Mouse (Mus musculus): ENCODE data around the gene Phf24. TPM values are rescaled to one million over a fixed set of nuclear protein-coding genes. Genes with fewer than 3 reads are reported as not detected.

The Phf24 gene
- polyA plus RNA-seq, 1 experiment: not detected

DNA sequence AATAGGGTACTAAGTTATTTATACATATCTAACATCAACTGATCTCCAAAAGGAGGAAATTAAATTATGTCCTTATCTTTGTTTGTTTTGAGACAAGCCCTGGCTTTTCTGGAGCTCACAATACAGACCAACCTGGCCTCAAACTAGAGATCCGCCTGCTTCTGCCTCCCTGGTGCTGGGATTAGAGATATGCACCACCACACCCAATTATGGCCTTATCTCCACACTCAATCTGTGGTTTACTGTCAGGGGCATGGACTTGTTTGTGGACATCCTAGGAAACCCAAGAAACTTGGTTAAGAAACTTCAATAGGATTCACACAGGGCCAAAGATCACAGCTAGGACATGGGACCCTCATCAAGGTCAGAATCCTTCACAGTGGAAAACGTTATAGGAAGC is 38.8 kb upstream of the Phf24 start:
- no peak overlapping the region for H3K27ac ChIP-seq (ENCODE audit: control insufficient read depth, insufficient read depth, low read depth, low read length, poor library complexity)
- WGBS: 70% methylated on average over 2 of the region's 2 CpGs
- no peak for TF ChIP-seq POLR2A (IDR thresholded peaks at IDR 0.05; ENCODE audit: borderline replicate concordance, control insufficient read depth, low read depth, low read length)
- TF ChIP-seq CTCF (IDR thresholded peaks at IDR 0.05; ENCODE audit: control insufficient read depth, insufficient read depth, low read length): no peak
- H3K4me1 ChIP-seq (ENCODE audit: control insufficient read depth, insufficient read depth, low read length): no peaks in the 10 kb centered on the region; the same call in 1 of the 2 replicates
- no peak overlapping the region for H3K4me3 ChIP-seq (replicated peaks; ENCODE audit: control insufficient read depth, low read depth, low read length)

DNA sequence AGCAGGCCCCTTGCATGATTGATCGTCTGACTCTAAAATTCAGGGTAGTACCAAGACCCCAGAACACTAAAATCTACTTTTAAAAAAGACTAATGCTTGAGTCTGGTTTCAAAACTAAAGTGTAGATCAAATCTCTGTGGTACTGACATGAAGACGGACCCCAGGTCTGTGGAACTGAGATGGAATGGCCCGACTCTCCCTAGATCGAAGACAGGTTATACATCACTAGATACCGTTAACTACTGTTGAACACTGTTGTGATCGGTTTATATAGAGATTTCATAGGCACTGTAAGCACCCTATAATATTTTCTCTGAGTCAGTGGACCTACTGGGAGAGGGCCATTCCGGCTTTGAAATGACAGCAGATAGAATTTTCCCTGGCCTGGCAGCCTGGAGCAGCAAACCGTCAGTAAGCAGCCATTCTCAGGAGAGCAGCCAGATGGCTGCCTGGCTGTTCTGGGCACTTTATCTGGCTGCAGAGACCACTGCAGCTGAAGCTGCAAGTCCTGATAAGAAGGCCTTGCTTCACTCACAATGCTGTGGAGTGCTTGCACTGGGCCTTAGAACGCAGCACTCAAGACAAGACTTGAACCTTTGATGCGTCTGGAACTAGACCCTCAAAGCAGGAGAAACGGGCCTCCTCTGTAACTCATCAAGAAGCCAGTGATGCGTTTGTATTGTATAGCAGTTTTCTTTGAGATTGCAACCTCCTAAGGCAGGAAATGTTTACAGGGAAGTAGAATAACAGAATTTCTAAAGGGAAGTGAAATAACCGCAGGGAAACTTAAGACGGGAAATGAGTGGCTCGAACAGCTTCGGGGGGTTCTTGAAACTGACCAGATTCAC is 36.4 kb upstream of the Phf24 start:
- WGBS: 29% methylated on average over 16 of the region's 16 CpGs
- TF ChIP-seq CTCF (IDR thresholded peaks at IDR 0.05; ENCODE audit: control insufficient read depth, insufficient read depth, low read length): no peak
- Histone ChIP-seq H3K4me3 (replicated peaks; ENCODE audit: control insufficient read depth, low read depth, low read length) (peak overlapping the region; percentile 69), H3K4me1 (ENCODE audit: control insufficient read depth, insufficient read depth, low read length) (no peaks in the 10 kb centered on the region; the same call in 1 of the 2 replicates), H3K27ac (ENCODE audit: control insufficient read depth, insufficient read depth, low read depth, low read length, poor library complexity) (peak overlapping the region; percentile 74)

DNA sequence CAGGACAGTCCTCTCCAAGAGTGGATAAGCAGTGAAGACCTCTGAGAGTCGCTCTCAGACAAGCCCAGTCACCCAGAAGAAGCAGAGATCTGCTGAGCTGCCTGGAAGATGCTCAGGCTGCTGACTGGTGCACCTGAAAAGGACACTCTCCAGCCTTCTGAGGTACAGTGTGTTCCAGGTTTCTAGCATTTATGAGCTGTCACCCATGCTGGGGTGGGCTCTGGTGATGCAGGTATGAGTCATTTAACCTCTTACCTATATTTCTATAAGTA is 35.8 kb upstream of the Phf24 start:
- WGBS: 0% methylated on average over 1 of the region's 1 CpGs
- no peaks in the 10 kb centered on the region; the same call in 1 of the 2 replicates for H3K4me1 ChIP-seq (ENCODE audit: control insufficient read depth, insufficient read depth, low read length)
- peak overlapping the region; percentile 69 for H3K4me3 ChIP-seq (replicated peaks; ENCODE audit: control insufficient read depth, low read depth, low read length)
- TF ChIP-seq CTCF (IDR thresholded peaks at IDR 0.05; ENCODE audit: control insufficient read depth, insufficient read depth, low read length) (no peak), POLR2A (IDR thresholded peaks at IDR 0.05; ENCODE audit: borderline replicate concordance, control insufficient read depth, low read depth, low read length) (no peak)
- peak overlapping the region; percentile 74 for H3K27ac ChIP-seq (ENCODE audit: control insufficient read depth, insufficient read depth, low read depth, low read length, poor library complexity)

DNA sequence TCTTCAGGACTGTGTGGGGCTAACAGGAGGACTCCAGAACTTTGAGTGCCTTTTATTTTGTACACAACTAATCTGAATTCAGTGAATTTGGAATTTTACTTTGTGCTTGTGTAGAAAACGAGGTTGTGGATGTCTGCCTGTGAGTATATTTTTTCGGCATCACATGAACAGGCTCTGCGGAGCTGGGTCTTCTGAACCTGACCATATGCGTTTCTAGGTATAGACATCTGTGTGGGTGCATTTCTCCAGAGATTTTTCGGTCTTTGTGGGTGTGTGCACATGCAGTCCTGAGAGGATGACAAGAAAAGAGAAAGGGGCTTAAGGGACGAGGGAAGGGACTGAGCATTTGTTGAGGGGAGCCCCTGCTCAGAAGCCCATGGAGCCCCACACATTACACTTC is 29.5 kb upstream of the Phf24 start:
- Histone ChIP-seq H3K27ac (ENCODE audit: control insufficient read depth, insufficient read depth, low read depth, low read length, poor library complexity) (no peak overlapping the region), H3K4me1 (ENCODE audit: control insufficient read depth, insufficient read depth, low read length) (no peaks in the 10 kb centered on the region), H3K4me3 (replicated peaks; ENCODE audit: control insufficient read depth, low read depth, low read length) (no peak overlapping the region)
- WGBS: 83% methylated on average over 6 of the region's 6 CpGs
- TF ChIP-seq POLR2A (IDR thresholded peaks at IDR 0.05; ENCODE audit: borderline replicate concordance, control insufficient read depth, low read depth, low read length): no peak
- no peak for TF ChIP-seq CTCF (IDR thresholded peaks at IDR 0.05; ENCODE audit: control insufficient read depth, insufficient read depth, low read length)

DNA sequence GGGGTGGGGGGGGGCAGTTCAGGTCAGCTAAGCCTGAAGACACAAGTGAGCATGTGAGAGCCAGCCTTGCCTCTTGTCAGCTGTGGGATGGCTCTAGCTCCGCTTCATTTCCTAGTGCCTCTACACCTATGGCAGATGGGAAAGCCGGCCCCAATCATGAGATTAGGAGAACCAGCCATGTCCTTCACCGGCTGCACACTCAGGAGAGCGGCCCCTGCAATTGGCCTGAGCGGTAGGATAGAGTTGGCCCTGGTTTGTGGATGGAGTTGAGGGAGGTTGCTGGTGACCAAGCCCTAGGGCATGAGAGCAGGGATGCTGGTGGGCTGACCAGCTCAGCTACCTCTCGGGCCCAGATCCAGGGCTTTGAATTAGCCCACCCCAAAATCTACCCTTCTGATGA is 27.7 kb upstream of the Phf24 start:
- WGBS: 94% methylated on average over 6 of the region's 6 CpGs
- TF ChIP-seq POLR2A (IDR thresholded peaks at IDR 0.05; ENCODE audit: borderline replicate concordance, control insufficient read depth, low read depth, low read length): no peak
- no peak for TF ChIP-seq CTCF (IDR thresholded peaks at IDR 0.05; ENCODE audit: control insufficient read depth, insufficient read depth, low read length)
- H3K4me1 ChIP-seq (ENCODE audit: control insufficient read depth, insufficient read depth, low read length): no peaks in the 10 kb centered on the region
- no peak overlapping the region for H3K4me3 ChIP-seq (replicated peaks; ENCODE audit: control insufficient read depth, low read depth, low read length)
- no peak overlapping the region for H3K27ac ChIP-seq (ENCODE audit: control insufficient read depth, insufficient read depth, low read depth, low read length, poor library complexity)

DNA sequence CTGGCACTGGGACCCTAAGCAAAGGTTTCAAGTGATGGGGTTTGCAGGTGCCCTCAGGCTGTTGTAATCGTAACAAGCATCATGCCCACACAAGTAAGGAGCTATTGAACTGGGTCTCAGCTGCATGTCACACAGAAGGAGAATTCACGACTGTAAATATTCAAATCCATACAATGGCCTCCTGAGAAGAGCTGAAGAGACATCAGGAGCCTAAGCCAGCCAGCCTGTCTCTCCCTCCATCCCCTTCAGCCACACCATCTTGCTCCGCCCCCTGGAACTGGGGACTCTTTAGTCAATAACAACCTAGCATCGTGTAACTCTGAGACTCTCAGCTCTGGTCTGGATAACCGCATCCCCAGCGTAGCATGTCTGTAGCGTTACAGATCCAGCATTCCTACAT is 25.3 kb upstream of the Phf24 start:
- WGBS: 77% methylated on average over 7 of the region's 7 CpGs
- no peak for TF ChIP-seq POLR2A (IDR thresholded peaks at IDR 0.05; ENCODE audit: borderline replicate concordance, control insufficient read depth, low read depth, low read length)
- TF ChIP-seq CTCF (IDR thresholded peaks at IDR 0.05; ENCODE audit: control insufficient read depth, insufficient read depth, low read length): no peak
- H3K4me3 ChIP-seq (replicated peaks; ENCODE audit: control insufficient read depth, low read depth, low read length): no peak overlapping the region
- no peaks in the 10 kb centered on the region for H3K4me1 ChIP-seq (ENCODE audit: control insufficient read depth, insufficient read depth, low read length)
- no peak overlapping the region for H3K27ac ChIP-seq (ENCODE audit: control insufficient read depth, insufficient read depth, low read depth, low read length, poor library complexity)

DNA sequence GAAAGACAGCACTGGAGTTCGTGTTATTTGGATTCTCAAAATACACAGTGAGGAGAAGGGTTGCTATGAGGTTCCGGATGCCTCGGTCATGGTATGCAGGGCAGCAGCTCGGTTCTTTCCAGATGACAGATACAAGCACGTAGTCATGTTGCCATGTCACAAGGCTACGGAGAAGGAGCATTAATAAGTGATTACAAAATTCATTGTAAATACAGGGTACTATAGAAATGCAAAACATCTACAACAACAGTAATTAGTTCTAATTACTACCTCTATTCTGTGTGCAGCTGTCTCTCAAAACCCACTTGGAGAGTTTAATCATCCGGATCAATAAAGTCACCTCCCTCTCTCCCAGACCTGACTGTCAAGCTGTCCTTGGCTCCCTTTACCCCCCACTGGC is 21.3 kb upstream of the Phf24 start:
- TF ChIP-seq POLR2A (IDR thresholded peaks at IDR 0.05; ENCODE audit: borderline replicate concordance, control insufficient read depth, low read depth, low read length) (no peak), CTCF (IDR thresholded peaks at IDR 0.05; ENCODE audit: control insufficient read depth, insufficient read depth, low read length) (no peak)
- Histone ChIP-seq H3K4me3 (replicated peaks; ENCODE audit: control insufficient read depth, low read depth, low read length) (no peak overlapping the region), H3K27ac (ENCODE audit: control insufficient read depth, insufficient read depth, low read depth, low read length, poor library complexity) (no peak overlapping the region), H3K4me1 (ENCODE audit: control insufficient read depth, insufficient read depth, low read length) (no peaks in the 10 kb centered on the region)
- WGBS: 88% methylated on average over 7 of the region's 7 CpGs

DNA sequence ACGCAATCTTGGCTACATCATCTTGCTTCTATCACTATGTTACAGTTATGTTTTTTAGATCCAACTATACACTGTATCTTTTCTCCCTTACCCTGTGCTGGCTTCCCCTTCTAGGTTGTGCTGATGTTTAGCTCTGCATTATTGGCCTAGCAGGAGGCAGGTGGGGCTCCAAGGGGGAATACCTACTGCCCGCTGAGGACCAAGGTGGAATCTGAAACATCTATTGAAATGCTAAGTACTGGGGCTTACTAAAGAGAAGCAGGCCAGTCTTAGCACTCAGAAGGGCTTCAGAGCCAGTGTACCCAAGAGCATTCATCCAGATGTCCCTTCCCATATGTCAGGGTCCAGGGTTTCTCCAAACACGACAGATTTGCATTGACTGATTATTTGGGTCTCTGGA is 17.5 kb upstream of the Phf24 start:
- WGBS: 78% methylated on average over 3 of the region's 3 CpGs
- Histone ChIP-seq H3K4me3 (replicated peaks; ENCODE audit: control insufficient read depth, low read depth, low read length) (no peak overlapping the region), H3K27ac (ENCODE audit: control insufficient read depth, insufficient read depth, low read depth, low read length, poor library complexity) (no peak overlapping the region), H3K4me1 (ENCODE audit: control insufficient read depth, insufficient read depth, low read length) (no peaks in the 10 kb centered on the region)
- no peak for TF ChIP-seq CTCF (IDR thresholded peaks at IDR 0.05; ENCODE audit: control insufficient read depth, insufficient read depth, low read length)
- TF ChIP-seq POLR2A (IDR thresholded peaks at IDR 0.05; ENCODE audit: borderline replicate concordance, control insufficient read depth, low read depth, low read length): no peak

DNA sequence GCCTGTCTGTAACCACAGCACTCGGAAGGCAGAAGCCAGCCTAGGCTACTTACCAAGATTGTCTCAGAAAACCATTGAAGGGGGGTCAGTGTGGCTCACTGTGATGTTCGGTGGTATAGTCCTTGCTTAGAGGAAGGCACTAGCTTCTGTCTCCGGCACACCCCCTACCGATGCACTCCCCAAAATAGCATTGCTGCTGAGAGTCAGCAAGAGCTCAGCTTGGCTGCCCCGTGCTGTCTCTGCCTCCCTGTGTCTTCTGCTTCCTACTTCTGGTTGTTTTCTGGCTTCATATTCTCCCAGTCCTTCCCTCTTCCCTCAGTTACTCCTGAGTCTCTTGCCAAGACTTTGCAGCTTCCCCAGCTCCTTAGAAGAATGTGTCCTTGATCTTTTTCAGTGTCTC is 15.6 kb upstream of the Phf24 start:
- H3K4me1 ChIP-seq (ENCODE audit: control insufficient read depth, insufficient read depth, low read length): no peaks in the 10 kb centered on the region
- no peak overlapping the region for H3K4me3 ChIP-seq (replicated peaks; ENCODE audit: control insufficient read depth, low read depth, low read length)
- WGBS: 52% methylated on average over 5 of the region's 5 CpGs
- TF ChIP-seq POLR2A (IDR thresholded peaks at IDR 0.05; ENCODE audit: borderline replicate concordance, control insufficient read depth, low read depth, low read length) (no peak), CTCF (IDR thresholded peaks at IDR 0.05; ENCODE audit: control insufficient read depth, insufficient read depth, low read length) (no peak)
- H3K27ac ChIP-seq (ENCODE audit: control insufficient read depth, insufficient read depth, low read depth, low read length, poor library complexity): no peak overlapping the region

Data from bone marrow, adult 2 months (tissue).